In the genomic region with DNA sequence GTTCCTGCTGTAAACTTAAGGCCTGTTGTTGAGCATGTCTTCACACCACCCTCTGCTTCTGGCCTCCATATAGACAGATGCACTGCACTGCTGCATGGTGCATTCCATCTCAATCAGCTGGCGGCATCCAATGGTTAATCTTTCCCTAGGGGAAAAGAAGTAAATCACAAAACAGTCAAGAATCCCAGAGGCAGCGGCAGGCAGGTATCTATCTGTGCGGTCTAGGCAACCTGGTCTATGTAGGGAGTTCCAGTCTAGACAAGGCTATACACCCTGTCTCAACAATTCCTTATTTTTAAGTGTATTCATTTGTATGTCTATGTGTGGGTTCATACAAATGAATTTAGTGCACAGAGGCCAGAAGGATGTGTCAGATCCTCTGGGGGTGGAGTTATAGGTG, we compare ENCODE assay signal across 27 mouse cellular contexts.
"Had no signal": no experiment of that assay in that cellular context is flagged by ENCODE, and none has a peak within 500 bp of the region (broad histone marks: within the 10 kb centered on the region; RNA-seq: fewer than 3 reads in every experiment).

No protein-coding gene starts in this region.

- H3K27me3 ChIP-seq: embryonic facial prominence, embryonic 12.5 days; embryonic facial prominence, embryonic 13.5 days; embryonic facial prominence, embryonic 15.5 days; forebrain, embryonic 12.5 days; forebrain, embryonic 13.5 days; forebrain, embryonic 15.5 days had no signal

- H3K4me1 ChIP-seq: embryonic facial prominence, embryonic 12.5 days; embryonic facial prominence, embryonic 13.5 days; embryonic facial prominence, embryonic 15.5 days; forebrain, embryonic 10.5 days; forebrain, embryonic 12.5 days; forebrain, embryonic 13.5 days; forebrain, embryonic 15.5 days had no signal

- H3K4me3 ChIP-seq: embryonic facial prominence, embryonic 12.5 days; embryonic facial prominence, embryonic 13.5 days; embryonic facial prominence, embryonic 15.5 days; erythroblast, embryonic 14.5 days; forebrain, embryonic 10.5 days; forebrain, embryonic 12.5 days; forebrain, embryonic 13.5 days; forebrain, embryonic 15.5 days; gastrocnemius, adult 2 months; heart, adult 2 months had no signal

- H3K4me2 ChIP-seq: embryonic facial prominence, embryonic 12.5 days; embryonic facial prominence, embryonic 13.5 days; embryonic facial prominence, embryonic 15.5 days; forebrain, embryonic 12.5 days; forebrain, embryonic 13.5 days; forebrain, embryonic 15.5 days had no signal

- ATAC-seq: forebrain, embryonic 13.5 days; forebrain, embryonic 14.5 days; forebrain, embryonic 15.5 days; forebrain, embryonic 16.5 days; forebrain, postnatal 0 days had no signal

- DNase-seq: cerebellum, adult 2 months; cerebellum, adult 8-10 months; cerebellum, adult 9-10 months; cerebellum, adult 9-11 months; cerebellum, postnatal 10 days; cerebellum, postnatal 14 days; cerebellum, postnatal 25 days; cerebellum, postnatal 36 days; embryo, embryonic 11 days; forebrain, postnatal 0 days; gastrocnemius, adult 2 months; gastrocnemius, postnatal 10 days; gastrocnemius, postnatal 14 days; gastrocnemius, postnatal 25 days; gastrocnemius, postnatal 36 days; heart, adult 18-20 months; heart, adult 2 months had no signal

- H3K9me3 ChIP-seq: embryonic facial prominence, embryonic 12.5 days; embryonic facial prominence, embryonic 13.5 days; embryonic facial prominence, embryonic 15.5 days; forebrain, embryonic 10.5 days; forebrain, embryonic 12.5 days; forebrain, embryonic 13.5 days; forebrain, embryonic 15.5 days had no signal

- H3K27ac ChIP-seq: embryonic facial prominence, embryonic 12.5 days; embryonic facial prominence, embryonic 13.5 days; embryonic facial prominence, embryonic 15.5 days; forebrain, embryonic 10.5 days; forebrain, embryonic 12.5 days; forebrain, embryonic 13.5 days; forebrain, embryonic 15.5 days; gastrocnemius, adult 2 months; heart, adult 2 months had no signal

- H3K9ac ChIP-seq: embryonic facial prominence, embryonic 12.5 days; embryonic facial prominence, embryonic 13.5 days; embryonic facial prominence, embryonic 15.5 days; forebrain, embryonic 12.5 days; forebrain, embryonic 13.5 days; forebrain, embryonic 15.5 days; forebrain, postnatal 0 days had no signal
